Mouse (Mus musculus): Measurements from ENCODE around the gene Sun1.

Gene Sun1

DNA sequence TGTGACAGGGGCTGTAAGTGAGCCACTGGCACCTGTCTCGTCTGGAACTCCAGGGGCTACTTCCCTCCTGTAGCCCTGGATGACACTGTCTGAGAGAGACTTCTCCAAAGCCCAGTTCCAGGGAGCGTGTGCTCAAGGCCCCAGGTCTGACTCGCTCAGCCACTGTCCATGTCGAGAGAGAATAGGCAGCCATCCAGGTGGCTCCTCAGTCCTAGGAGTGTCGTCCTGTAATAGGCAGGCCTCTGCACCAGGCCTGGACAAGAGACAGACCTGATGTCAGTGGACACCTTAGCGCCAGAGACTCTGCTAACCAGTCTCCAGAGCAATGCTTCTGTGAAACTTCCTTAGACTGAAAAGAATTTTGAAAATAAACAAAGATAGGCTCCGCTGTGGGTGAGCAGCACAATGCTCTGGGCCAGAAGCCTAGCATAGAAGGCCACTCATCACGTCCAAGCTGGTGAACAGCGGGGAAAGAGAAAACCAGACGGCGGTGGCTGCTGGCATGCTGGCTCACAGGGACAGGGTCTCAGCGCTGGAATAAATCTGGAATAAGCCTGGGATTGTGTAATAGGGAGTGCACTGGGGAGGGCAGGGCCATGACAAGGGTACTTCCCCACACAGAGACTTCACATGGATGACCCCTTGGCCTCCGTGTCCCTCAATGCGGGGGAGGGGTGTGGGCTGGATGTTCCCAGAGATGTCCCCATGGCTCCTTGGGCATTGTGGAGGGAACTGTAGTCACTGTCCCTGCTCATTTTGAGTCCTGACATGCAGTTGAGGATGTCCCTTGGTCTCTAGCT is 85.9 kb downstream of the Sun1 start:
- DNase-seq (ENCODE audit: low spot score in 2 of 2), result no peak

DNA sequence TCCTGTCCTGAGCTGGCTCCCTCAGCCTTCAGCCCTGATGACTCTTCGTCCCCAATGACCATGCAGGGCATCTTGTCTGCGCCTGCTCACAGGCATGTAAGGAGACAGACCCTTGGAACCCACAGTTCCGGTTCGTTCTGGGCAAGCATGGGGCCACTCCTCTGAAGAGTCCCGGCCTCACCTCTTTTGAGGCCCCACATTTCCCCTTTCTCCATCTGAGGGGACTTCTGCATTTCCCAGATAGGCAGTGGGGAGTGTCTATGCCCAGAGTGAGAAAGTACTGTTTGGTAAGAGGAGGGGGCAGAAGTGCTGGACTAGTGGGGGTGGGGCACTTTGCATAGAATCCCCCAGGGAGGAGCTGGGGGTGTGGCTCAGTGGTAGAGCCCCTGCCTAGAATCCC is 86.7 kb downstream of the Sun1 start:
- no peak for DNase-seq (ENCODE audit: low spot score in 2 of 2)

DNA sequence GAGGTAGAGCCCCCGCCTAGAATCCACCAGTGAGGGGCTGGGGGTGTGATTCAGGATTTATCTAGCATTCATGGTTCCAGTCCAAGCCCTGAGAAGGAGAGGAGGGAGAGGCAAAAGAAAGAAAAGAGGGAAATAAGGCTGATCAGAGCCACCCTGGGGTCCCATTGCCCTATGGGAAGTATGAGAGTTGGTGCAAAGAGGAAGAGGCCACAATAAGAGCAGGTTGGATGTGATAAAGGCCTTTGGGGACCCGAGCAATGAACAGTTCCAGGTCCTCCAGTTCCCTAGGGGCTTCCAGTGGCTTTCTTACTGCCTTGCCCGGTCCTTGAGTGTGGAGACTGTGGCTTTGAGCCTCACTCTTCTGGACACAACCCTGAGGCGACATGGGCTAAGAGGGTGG is 87.3 kb downstream of the Sun1 start:
- no peak for DNase-seq (ENCODE audit: low spot score in 2 of 2)

- no peak for DNase-seq (ENCODE audit: low spot score in 2 of 2)
Measured at GRCm38 (mm10) chr5:139288591-139288990, 88.2 kb downstream of the Sun1 start.

DNA sequence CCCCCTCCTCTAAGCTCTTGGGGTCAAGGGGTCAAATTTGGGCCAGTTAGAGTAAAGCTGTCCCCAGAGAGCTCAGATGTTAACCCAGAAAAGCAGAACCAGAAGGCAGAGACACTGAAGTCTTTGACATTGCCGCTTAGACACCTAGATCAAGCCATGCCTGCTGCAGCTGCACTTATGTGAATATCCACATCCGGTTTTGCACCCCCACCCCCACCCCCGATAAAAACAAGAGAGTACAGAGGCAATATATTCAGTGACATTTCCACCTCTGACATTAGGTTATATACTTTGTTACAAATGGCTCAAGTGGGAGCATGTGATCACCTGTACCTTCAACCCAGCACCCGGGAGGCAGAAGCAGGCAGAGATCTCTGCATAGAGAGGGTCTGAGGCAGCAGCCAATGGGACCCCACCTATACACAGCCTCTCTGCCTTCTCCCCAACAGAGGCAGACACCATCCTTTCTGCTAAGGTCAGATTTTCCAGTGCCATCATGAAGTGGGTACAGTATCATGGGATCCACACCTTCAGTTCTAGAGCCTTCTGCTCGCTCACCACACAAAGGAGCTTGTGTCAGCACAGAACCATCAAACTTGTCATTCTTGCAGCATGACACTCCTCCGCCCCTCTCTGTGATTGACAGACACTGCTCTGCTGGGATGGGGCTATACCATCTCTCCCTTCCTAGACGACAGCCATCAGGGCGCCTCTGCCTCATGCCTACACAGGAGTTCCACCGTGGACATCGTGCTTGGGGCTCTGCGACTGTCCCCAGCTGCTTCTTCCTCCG is 90.2 kb downstream of the Sun1 start:
- no peak for DNase-seq (ENCODE audit: low spot score in 2 of 2)

- no peak for DNase-seq (ENCODE audit: low spot score in 2 of 2)
Measured at GRCm38 (mm10) chr5:139291811-139292560, 91.5 kb downstream of the Sun1 start.

GRCm38 (mm10) chr5:139294089-139294488 is 93.7 kb downstream of the Sun1 start:
- no peak for DNase-seq (ENCODE audit: low spot score in 2 of 2)

DNA sequence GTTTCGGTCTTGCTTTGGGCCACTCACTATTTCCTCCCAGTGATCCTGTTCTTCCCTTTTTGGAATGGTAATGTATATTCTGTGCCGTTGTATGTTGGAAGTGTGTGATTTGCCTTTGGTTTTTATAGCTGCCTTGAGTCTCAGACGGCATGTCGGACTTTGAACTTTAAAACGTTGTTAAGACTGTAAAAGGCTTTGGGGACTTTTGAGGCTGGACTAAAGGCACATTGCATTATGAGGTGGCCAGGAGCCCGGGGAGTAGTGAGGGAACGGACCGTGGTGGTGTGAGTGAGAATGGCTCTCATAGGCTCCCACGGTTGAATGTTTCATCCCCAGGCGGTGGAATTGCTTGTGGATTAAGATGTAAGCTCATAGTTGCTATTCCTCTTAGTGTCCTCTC is 96.7 kb downstream of the Sun1 start:
- DNase-seq (ENCODE audit: low spot score in 2 of 2), result no peak

- DNase-seq (ENCODE audit: low spot score in 2 of 2), result no peak
Measured at GRCm38 (mm10) chr5:139297745-139298144, 97.3 kb downstream of the Sun1 start.
